Mouse (Mus musculus): ENCODE measurements around the gene Gpx4.
"Not testable (repeated sequence)": the region's sequence is repeated elsewhere in the genome, so short reads cannot be mapped to it uniquely, and the experiment has no call there.

Gene Gpx4

GRCm38 (mm10) chr10:80024229-80025043, 22.5 kb upstream of the Gpx4 start:
- DNase-seq = peak; percentile 57 to 58

- no peak for DNase-seq
Observed at GRCm38 (mm10) chr10:80025044-80025347, 22.0 kb upstream of the Gpx4 start.

- no peak for DNase-seq
Observed at GRCm38 (mm10) chr10:80025463-80025862, 21.5 kb upstream of the Gpx4 start.

GRCm38 (mm10) chr10:80025889-80026288, 21.1 kb upstream of the Gpx4 start:
- no peak for DNase-seq

GRCm38 (mm10) chr10:80027681-80028520, 19.1 kb upstream of the Gpx4 start:
- DNase-seq = no peak

- no peak for DNase-seq
Observed at GRCm38 (mm10) chr10:80028521-80028846, 18.5 kb upstream of the Gpx4 start.

GRCm38 (mm10) chr10:80030191-80030590, 16.8 kb upstream of the Gpx4 start:
- no peak for DNase-seq

- no peak for DNase-seq
Observed at GRCm38 (mm10) chr10:80030736-80031135, 16.2 kb upstream of the Gpx4 start.

- peak; percentile 85 to 89 for DNase-seq
Observed at GRCm38 (mm10) chr10:80032799-80033480, 14.0 kb upstream of the Gpx4 start.

- peak; percentile 69 to 80 for DNase-seq
Observed at GRCm38 (mm10) chr10:80033511-80034391, 13.2 kb upstream of the Gpx4 start.

GRCm38 (mm10) chr10:80035148-80035547, 11.8 kb upstream of the Gpx4 start:
- DNase-seq = no peak

GRCm38 (mm10) chr10:80035686-80036085, 11.3 kb upstream of the Gpx4 start:
- peak; percentile 75 to 81 for DNase-seq

- no peak for DNase-seq
Observed at GRCm38 (mm10) chr10:80036832-80037231, 10.1 kb upstream of the Gpx4 start.

- DNase-seq = peak; percentile 97 to 98
Observed at GRCm38 (mm10) chr10:80039559-80039979, 7.4 kb upstream of the Gpx4 start, which contains the start of gene Polr2e. Polr2e (minus strand) TSS chr10:80039795.

GRCm38 (mm10) chr10:80041409-80042060, 5.4 kb upstream of the Gpx4 start:
- not testable (repeated sequence) for DNase-seq

- DNase-seq = no peak
Observed at GRCm38 (mm10) chr10:80044087-80044486, 2.9 kb upstream of the Gpx4 start.

GRCm38 (mm10) chr10:80045364-80045763, 1.6 kb upstream of the Gpx4 start:
- DNase-seq = not testable (repeated sequence)

GRCm38 (mm10) chr10:80045766-80046165, 1.2 kb upstream of the Gpx4 start:
- DNase-seq = no peak

GRCm38 (mm10) chr10:80048396-80048795, 1.4 kb downstream of the Gpx4 start:
- no peak for DNase-seq

- DNase-seq = no peak
Observed at GRCm38 (mm10) chr10:80048834-80049233, 1.9 kb downstream of the Gpx4 start.

- DNase-seq = peak in 1 of 2 experiments; percentile 57
Observed at GRCm38 (mm10) chr10:80050244-80050643, 3.3 kb downstream of the Gpx4 start.

All from lung, adult 18-20 months (tissue).